Mouse (Mus musculus): ENCODE data around the gene St6galnac3. TPM values are rescaled to one million over a fixed set of nuclear protein-coding genes. Genes with fewer than 3 reads are reported as not detected.
A peak's percentile ranks its signal among the peaks of the same experiment; 100 is the strongest.

The St6galnac3 gene
- total RNA-seq, 2 experiments from 2014 or later, result 11.8 to 20.8 TPM

- DNase-seq, result no peak
These were observed 34.4 kb downstream of the St6galnac3 start for GRCm38 (mm10) chr3:153690553-153690952.

- DNase-seq, result peak; percentile 47 to 62
These were observed 35.1 kb downstream of the St6galnac3 start for GRCm38 (mm10) chr3:153689793-153690291.

- DNase-seq, result no peak
These were observed 37.1 kb downstream of the St6galnac3 start for GRCm38 (mm10) chr3:153687896-153688295.

GRCm38 (mm10) chr3:153684909-153685308 is 40.1 kb downstream of the St6galnac3 start:
- DNase-seq, result no peak

GRCm38 (mm10) chr3:153682303-153682702 is 42.7 kb downstream of the St6galnac3 start:
- DNase-seq, result no peak

GRCm38 (mm10) chr3:153681720-153682119 is 43.3 kb downstream of the St6galnac3 start:
- no peak for DNase-seq

GRCm38 (mm10) chr3:153675832-153676231 is 49.1 kb downstream of the St6galnac3 start:
- no peak for DNase-seq

- DNase-seq, result peak in 1 of 2 experiments; percentile 26
These were observed 49.9 kb downstream of the St6galnac3 start for GRCm38 (mm10) chr3:153675073-153675472.

- no peak for DNase-seq
These were observed 50.6 kb downstream of the St6galnac3 start for GRCm38 (mm10) chr3:153674359-153674758.

- DNase-seq, result no peak
These were observed 51.5 kb downstream of the St6galnac3 start for GRCm38 (mm10) chr3:153673451-153673850.

GRCm38 (mm10) chr3:153670953-153671674 is 53.9 kb downstream of the St6galnac3 start:
- DNase-seq, result no peak

GRCm38 (mm10) chr3:153669737-153670435 is 55.1 kb downstream of the St6galnac3 start:
- DNase-seq, result peak; percentile 5 to 27

- peak in 1 of 2 experiments; percentile 14 for DNase-seq
These were observed 55.6 kb downstream of the St6galnac3 start for GRCm38 (mm10) chr3:153669329-153669728.

- peak; percentile 67 to 70 for DNase-seq
These were observed 56.3 kb downstream of the St6galnac3 start for GRCm38 (mm10) chr3:153668447-153669290.

- no peak for DNase-seq
These were observed 60.3 kb downstream of the St6galnac3 start for GRCm38 (mm10) chr3:153664696-153665095.

- no peak for DNase-seq
These were observed 61.0 kb downstream of the St6galnac3 start for GRCm38 (mm10) chr3:153663841-153664427.

GRCm38 (mm10) chr3:153662796-153663195 is 62.2 kb downstream of the St6galnac3 start:
- no peak for DNase-seq

- peak; percentile 69 to 75 for DNase-seq
These were observed 63.0 kb downstream of the St6galnac3 start for GRCm38 (mm10) chr3:153661927-153662326.

GRCm38 (mm10) chr3:153659575-153660168 is 65.3 kb downstream of the St6galnac3 start:
- no peak for DNase-seq

GRCm38 (mm10) chr3:153658051-153658777 is 66.8 kb downstream of the St6galnac3 start:
- DNase-seq, result peak; percentile 51 to 53

- peak; percentile 54 to 61 for DNase-seq
These were observed 69.9 kb downstream of the St6galnac3 start for GRCm38 (mm10) chr3:153655071-153655470.

All from adrenal gland, postnatal 36 days (tissue).